ENCODE assay signal across 15 mouse cellular contexts in genomic region chr17:56261166-56261565, GRCm38 (mm10). TPM values are rescaled to one million over a fixed set of nuclear protein-coding genes. Genes with fewer than 3 reads are reported as not detected.
A peak's percentile ranks its signal among the peaks of the same experiment; 100 is the strongest.
DNase-seq lines count a peak whose midpoint lies in the region; ATAC-seq and TF ChIP-seq lines count a peak whose summit lies in the region.
"Had no signal": no experiment of that assay in that cellular context is flagged by ENCODE, and none has a peak within 500 bp of the region (broad histone marks: within the 10 kb centered on the region; RNA-seq: fewer than 3 reads in every experiment).

No protein-coding gene starts in this region.

- H3K4me3 ChIP-seq in megakaryocyte, embryonic 14.5 days (replicated peaks), result peak overlapping the region; percentile 15
- no peak overlapping the region for H3K4me3 ChIP-seq in myocyte

- H3K4me1 ChIP-seq in megakaryocyte, embryonic 14.5 days, result peaks cover 84% of the 10 kb centered on the region

- TF ChIP-seq POLR2A in myocyte (IDR thresholded peaks at IDR 0.05; ENCODE audit: insufficient read length, low read depth), result no peak

- H3ac ChIP-seq in myocyte (ENCODE audit: control insufficient read depth, insufficient read length), result no peak overlapping the region

- DNase-seq in heart, adult 18-20 months, result peak; percentile 74 to 86
- DNase-seq in heart, postnatal 25 days (ENCODE audit: low spot score), result no peak
- DNase-seq in heart, adult 9 months (ENCODE audit: low spot score in 2 of 2), result peak; percentile 76 to 77
- no peak for DNase-seq in embryo, embryonic 10.5 days (ENCODE audit: low spot score)
- DNase-seq: embryo, embryonic 11 days; right cerebral cortex, postnatal 4 days; thymus, adult 2 months had no signal

- peaks cover 61% of the 10 kb centered on the region for H3K36me3 ChIP-seq in megakaryocyte, embryonic 14.5 days (replicated peaks; ENCODE audit: low read length)
- H3K36me3 ChIP-seq in myocyte (ENCODE audit: control insufficient read depth, insufficient read depth), result peaks cover 7% of the 10 kb centered on the region

- peaks cover 40% of the 10 kb centered on the region for H3K79me2 ChIP-seq in myocyte (ENCODE audit: control insufficient read depth, insufficient read depth)

- peak overlapping the region; percentile 77 for H3K4me2 ChIP-seq in myocyte (ENCODE audit: low read depth)

- H3K27me3 ChIP-seq in megakaryocyte, embryonic 14.5 days (replicated peaks), result no peaks in the 10 kb centered on the region
- H3K27me3 ChIP-seq in myocyte (ENCODE audit: control insufficient read depth, insufficient read depth, insufficient read length), result no peaks in the 10 kb centered on the region

- intact Hi-C loops in heart, postnatal 25 days (cut with DNase I), result loop anchor here (5.0 kb wide), 1 partner anchor 91 kb away; no protein-coding TSS in a partner anchor

- ATAC-seq in megakaryocyte, adult 5-6 weeks (ENCODE audit: poor library complexity, severe bottlenecking), result no peak
- ATAC-seq in erythroblast, adult 5-6 weeks (replicated peaks; ENCODE audit: low FRiP score, poor library complexity, severe bottlenecking), result no peak
- ATAC-seq: CD4-positive, CD25-positive, alpha-beta regulatory T cell, adult 4 months had no signal

- no peaks in the 10 kb centered on the region for H3K9me3 ChIP-seq in megakaryocyte, embryonic 14.5 days

TF ChIP-seq in myocyte, 11 proteins besides CTCF, POLR2A, EP300 and RAD21:
- TF ChIP-seq E2F4 (IDR thresholded peaks at IDR 0.05; ENCODE audit: insufficient read depth), result no peak
- TF ChIP-seq CEBPB (IDR thresholded peaks at IDR 0.05; ENCODE audit: insufficient read depth, poor library complexity, severe bottlenecking), result no peak
- TF ChIP-seq REST (IDR thresholded peaks at IDR 0.05; ENCODE audit: insufficient read depth, insufficient read length), result no peak
- peak; percentile 48 to 96 (median 70) for TF ChIP-seq MYOG (IDR thresholded peaks at IDR 0.05; ENCODE audit: control insufficient read depth in 1 of 3, insufficient read depth in 1 of 3, insufficient read length in 2 of 3, low read depth in 2 of 3)
- peak; percentile 22 for TF ChIP-seq TCF3 (IDR thresholded peaks at IDR 0.05; ENCODE audit: insufficient read length, low read depth)
- no peak for TF ChIP-seq USF1 (IDR thresholded peaks at IDR 0.05; ENCODE audit: low read depth)
- TF ChIP-seq MYOD1 (IDR thresholded peaks at IDR 0.05; ENCODE audit: control insufficient read depth in 1 of 3, insufficient read length in 2 of 3, low read depth in 2 of 3), result peak; percentile 59 to 98 (median 92)
- TF ChIP-seq POLR2AphosphoS2 (IDR thresholded peaks at IDR 0.05; ENCODE audit: insufficient read length, low read depth), result peak; percentile 35
- no peak for TF ChIP-seq MAX (IDR thresholded peaks at IDR 0.05; ENCODE audit: low read depth)
- TF ChIP-seq TCF12 (IDR thresholded peaks at IDR 0.05; ENCODE audit: insufficient read depth, poor library complexity, severe bottlenecking), result peak; percentile 68
- TF ChIP-seq SRF (IDR thresholded peaks at IDR 0.05; ENCODE audit: control insufficient read depth, insufficient read length, low read depth), result no peak

RNA-seq across cellular contexts. Expression of gene Fem1a, which starts 4.6 kb away (rescaled TPM):
- total RNA-seq in heart, adult 18-20 months (2021), result 100 to 1,000 TPM; 115 to 117 TPM
- 100 to 1,000 TPM; 102 to 105 TPM for total RNA-seq in heart, postnatal 25 days (2021)
- 9.5 and 11.2 TPM in 2 replicates for polyA plus RNA-seq in megakaryocyte, embryonic 14.5 days (2012; ENCODE audit: insufficient read depth, low replicate concordance)
- 10.2 and 11.8 TPM in 2 replicates for total RNA-seq in megakaryocyte, adult 5-6 weeks (2015)
- 15.7 and 16.9 TPM in 2 replicates for total RNA-seq in megakaryocyte, adult 5-6 weeks (2017)
- polyA plus RNA-seq in myocyte (2012; fragmentation: generic; extraction: Trizol), result 43.6 TPM
- 2.7 TPM in 2 replicates for total RNA-seq in erythroblast, adult 5-6 weeks (2015; ENCODE audit: low replicate concordance)
- total RNA-seq in erythroblast, adult 5-6 weeks (2017; ENCODE audit: low replicate concordance), result 4.9 and 5.3 TPM in 2 replicates

RNA-seq across cellular contexts. Expression of gene Ticam1, which starts 15.4 kb away (rescaled TPM):
- total RNA-seq in heart, adult 18-20 months (2021), result 1 to 10 TPM; 9.1 to 9.2 TPM
- total RNA-seq in heart, postnatal 25 days (2021), result 1 to 10 TPM; 7.6 to 9.8 TPM
- 13.7 and 27.2 TPM in 2 replicates for polyA plus RNA-seq in megakaryocyte, embryonic 14.5 days (2012; ENCODE audit: insufficient read depth, low replicate concordance)
- total RNA-seq in megakaryocyte, adult 5-6 weeks (2015), result 14.3 and 15.0 TPM in 2 replicates
- 6.0 and 6.1 TPM in 2 replicates for total RNA-seq in megakaryocyte, adult 5-6 weeks (2017)
- 9.1 TPM for polyA plus RNA-seq in myocyte (2012; fragmentation: generic; extraction: Trizol)
- total RNA-seq in erythroblast, adult 5-6 weeks (2015; ENCODE audit: low replicate concordance), result 2.5 and 5.0 TPM in 2 replicates
- total RNA-seq in erythroblast, adult 5-6 weeks (2017; ENCODE audit: low replicate concordance), result 1.3 and 2.8 TPM in 2 replicates

RNA-seq across cellular contexts. Expression of gene Plin3, which starts 31.5 kb away (rescaled TPM):
- 100 to 1,000 TPM; 178 to 190 TPM for total RNA-seq in heart, adult 18-20 months (2021)
- total RNA-seq in heart, postnatal 25 days (2021), result 100 to 1,000 TPM; 154 to 171 TPM
- polyA plus RNA-seq in megakaryocyte, embryonic 14.5 days (2012; ENCODE audit: insufficient read depth, low replicate concordance), result 4.6 and 21.3 TPM in 2 replicates
- 7.1 and 9.1 TPM in 2 replicates for total RNA-seq in megakaryocyte, adult 5-6 weeks (2015)
- 28.3 and 29.2 TPM in 2 replicates for total RNA-seq in megakaryocyte, adult 5-6 weeks (2017)
- 44.8 TPM for polyA plus RNA-seq in myocyte (2012; fragmentation: generic; extraction: Trizol)
- total RNA-seq in erythroblast, adult 5-6 weeks (2015; ENCODE audit: low replicate concordance), result 3.1 and 4.0 TPM in 2 replicates
- 5.4 and 5.9 TPM in 2 replicates for total RNA-seq in erythroblast, adult 5-6 weeks (2017; ENCODE audit: low replicate concordance)

RNA-seq across cellular contexts. Expression of gene Arrdc5, which starts 38.9 kb away (rescaled TPM):
- not detected for total RNA-seq in heart, adult 18-20 months (2021)
- total RNA-seq in heart, postnatal 25 days (2021), result not detected
- polyA plus RNA-seq in megakaryocyte, embryonic 14.5 days (2012; ENCODE audit: insufficient read depth, low replicate concordance), result not detected in 2 replicates
- not detected in 2 replicates for total RNA-seq in megakaryocyte, adult 5-6 weeks (2015)
- not detected in 2 replicates for total RNA-seq in megakaryocyte, adult 5-6 weeks (2017)
- not detected for polyA plus RNA-seq in myocyte (2012; fragmentation: generic; extraction: Trizol)
- not detected in 2 replicates for total RNA-seq in erythroblast, adult 5-6 weeks (2015; ENCODE audit: low replicate concordance)
- not detected in 2 replicates for total RNA-seq in erythroblast, adult 5-6 weeks (2017; ENCODE audit: low replicate concordance)
- total RNA-seq: left cerebral cortex, postnatal 25 days had no signal
- polyA plus RNA-seq: CD4-positive, CD25-positive, alpha-beta regulatory T cell, adult 4 months; lung, embryonic 16.5 days; neural tube, embryonic 11.5 days; thymus, adult 2 months had no signal

RNA-seq across cellular contexts. Expression of gene Uhrf1, which starts 42.0 kb away (rescaled TPM):
- total RNA-seq in heart, adult 18-20 months (2021), result 1 to 10 TPM; 1.4 to 2.5 TPM
- 1 to 10 TPM; 3.7 to 4.3 TPM for total RNA-seq in heart, postnatal 25 days (2021)
- 12.4 and 22.6 TPM in 2 replicates for polyA plus RNA-seq in megakaryocyte, embryonic 14.5 days (2012; ENCODE audit: insufficient read depth, low replicate concordance)
- total RNA-seq in megakaryocyte, adult 5-6 weeks (2015), result 39.3 and 52.3 TPM in 2 replicates
- 83.7 and 101 TPM in 2 replicates for total RNA-seq in megakaryocyte, adult 5-6 weeks (2017)
- polyA plus RNA-seq in myocyte (2012; fragmentation: generic; extraction: Trizol), result 18.4 TPM
- 34.4 and 53.7 TPM in 2 replicates for total RNA-seq in erythroblast, adult 5-6 weeks (2015; ENCODE audit: low replicate concordance)
- total RNA-seq in erythroblast, adult 5-6 weeks (2017; ENCODE audit: low replicate concordance), result 66.2 and 103 TPM in 2 replicates

Comparison
In these comparisons a context has a peak if more than half of its experiments do, and no peak if none do; other contexts are left out.
1. DNase-seq: peak in heart, adult 18-20 months (2 of 2) and heart, adult 9 months (2 of 2); none in heart, postnatal 25 days (single experiment) and embryo, embryonic 10.5 days (single experiment).
2. RNA of gene Fem1a, which starts 4.6 kb away (total RNA-seq): 115 to 117 TPM in heart, adult 18-20 months and 102 to 105 TPM in heart, postnatal 25 days; 10.2 to 16.9 TPM in megakaryocyte, adult 5-6 weeks and 2.7 to 5.3 TPM in erythroblast, adult 5-6 weeks; every median in the first group is over 4 times any median in the second.
3. RNA of gene Plin3, which starts 31.5 kb away (total RNA-seq): 178 to 190 TPM in heart, adult 18-20 months and 154 to 171 TPM in heart, postnatal 25 days; 7.1 to 29.2 TPM in megakaryocyte, adult 5-6 weeks and 3.1 to 5.9 TPM in erythroblast, adult 5-6 weeks; every median in the first group is over 4 times any median in the second.